Mouse (Mus musculus) gastrocnemius, postnatal 4 days (tissue): ENCODE measurements around the gene Fbxo22. TPM values are rescaled to one million over a fixed set of nuclear protein-coding genes. Genes with fewer than 3 reads are reported as not detected.
"Not testable (repeated sequence)": the region's sequence is repeated elsewhere in the genome, so short reads cannot be mapped to it uniquely, and the experiment has no call there.

Experiments
- DNase-seq, 2 experiments: peaks; one replicate each; pipeline ENCODE4 v3.0.0; 2021 to 2022; ENCODE audit warnings: low spot score in 2 of 2, mixed read lengths in 2 of 2
- long read RNA-seq, 2 experiments: library from polyadenylated mRNA; stranded (forward); transcript quantifications; one replicate each; pipeline ENCODE4 v2.0.0; 2021
- total RNA-seq, 2 experiments: library from RNA; stranded (reverse); gene quantifications; 2 replicates each; pipeline ENCODE4 v1.2.3; 2021

Gene Fbxo22
- 10 to 100 TPM; 21.0 to 23.9 TPM for total RNA-seq
- long read RNA-seq, experiment 1, transcript Fbxo22-201 (7 exons, 2,112 nt): major isoform, 51 of 58 reads
- long read RNA-seq, experiment 1, partial matches to known transcripts: 2 of 58 reads
- long read RNA-seq, experiment 1, other reads (novel, unspliced or antisense): 3 of 58 reads
- long read RNA-seq, experiment 2, transcript Fbxo22-201 (7 exons, 2,112 nt): major isoform, 48 of 54 reads
- long read RNA-seq, experiment 2, partial matches to known transcripts: 0 of 54 reads
- long read RNA-seq, experiment 2, other reads (novel, unspliced or antisense): 5 of 54 reads

- peak; percentile 76 to 87 for DNase-seq
Observed at GRCm38 (mm10) chr9:55208790-55209481, at the start of gene Fbxo22. Fbxo22 (plus strand) TSS chr9:55208925.

GRCm38 (mm10) chr9:55170655-55171412 lies 37.9 kb upstream of the Fbxo22 start:
- DNase-seq: no peak

GRCm38 (mm10) chr9:55172195-55172685 lies 36.5 kb upstream of the Fbxo22 start:
- DNase-seq: no peak

GRCm38 (mm10) chr9:55174235-55174634 lies 34.5 kb upstream of the Fbxo22 start:
- no peak for DNase-seq

GRCm38 (mm10) chr9:55195876-55196275 lies 12.8 kb upstream of the Fbxo22 start:
- no peak for DNase-seq

GRCm38 (mm10) chr9:55198260-55198659 lies 10.5 kb upstream of the Fbxo22 start:
- DNase-seq: no peak

GRCm38 (mm10) chr9:55199348-55199747 lies 9.4 kb upstream of the Fbxo22 start:
- DNase-seq: no peak

- no peak for DNase-seq
Observed at GRCm38 (mm10) chr9:55208458-55208789, 301 bp upstream of the Fbxo22 start.

- no peak for DNase-seq
Observed at GRCm38 (mm10) chr9:55211611-55212010, 2.9 kb downstream of the Fbxo22 start.

- no peak for DNase-seq
Observed at GRCm38 (mm10) chr9:55213396-55213795, 4.7 kb downstream of the Fbxo22 start.

GRCm38 (mm10) chr9:55215056-55215455 lies 6.3 kb downstream of the Fbxo22 start:
- DNase-seq: no peak

GRCm38 (mm10) chr9:55215648-55216047 lies 6.9 kb downstream of the Fbxo22 start:
- no peak for DNase-seq

GRCm38 (mm10) chr9:55216078-55216477 lies 7.4 kb downstream of the Fbxo22 start:
- no peak for DNase-seq

GRCm38 (mm10) chr9:55217381-55217780 lies 8.7 kb downstream of the Fbxo22 start:
- DNase-seq: no peak

GRCm38 (mm10) chr9:55225165-55225737 lies 16.5 kb downstream of the Fbxo22 start:
- no peak for DNase-seq

GRCm38 (mm10) chr9:55226251-55226650 lies 17.5 kb downstream of the Fbxo22 start:
- no peak for DNase-seq

GRCm38 (mm10) chr9:55228149-55228548 lies 19.4 kb downstream of the Fbxo22 start:
- no peak for DNase-seq

GRCm38 (mm10) chr9:55229010-55229409 lies 20.3 kb downstream of the Fbxo22 start:
- no peak for DNase-seq

- no peak for DNase-seq
Observed at GRCm38 (mm10) chr9:55231544-55231943, 22.8 kb downstream of the Fbxo22 start.

- no peak for DNase-seq
Observed at GRCm38 (mm10) chr9:55232110-55232509, 23.4 kb downstream of the Fbxo22 start.

- DNase-seq: no peak
Observed at GRCm38 (mm10) chr9:55232586-55232985, 23.9 kb downstream of the Fbxo22 start.

- DNase-seq: not testable (repeated sequence)
Observed at GRCm38 (mm10) chr9:55233076-55233475, 24.4 kb downstream of the Fbxo22 start.
